Mouse (Mus musculus) thymus, postnatal 36 days (tissue): ENCODE results near the gene Wbp4.
"Not testable (repeated sequence)": the region's sequence is repeated elsewhere in the genome, so short reads cannot be mapped to it uniquely, and the experiment has no call there.

Source experiments
- DNase-seq, 2 experiments: peaks; one replicate each; pipeline ENCODE4 v3.0.0; 2022; ENCODE audit warnings: mixed read lengths in 2 of 2

The Wbp4 gene

GRCm38 (mm10) chr14:79481339-79482151 is at the start of gene Wbp4:
Wbp4 (minus strand) TSS chr14:79481520.
- DNase-seq = peak; percentile 93

GRCm38 (mm10) chr14:79530761-79531160 is 49.4 kb upstream of the Wbp4 start:
- no peak for DNase-seq

GRCm38 (mm10) chr14:79529581-79530554 is 48.5 kb upstream of the Wbp4 start:
- DNase-seq = peak; percentile 32 to 38

GRCm38 (mm10) chr14:79527704-79528103 is 46.4 kb upstream of the Wbp4 start:
- DNase-seq = no peak

- not testable (repeated sequence) for DNase-seq
Measured at GRCm38 (mm10) chr14:79526106-79526505, 44.8 kb upstream of the Wbp4 start.

GRCm38 (mm10) chr14:79522387-79522786 is 41.1 kb upstream of the Wbp4 start:
- DNase-seq = peak; percentile 43 to 46

- peak; percentile 40 to 47 for DNase-seq
Measured at GRCm38 (mm10) chr14:79521471-79522117, 40.3 kb upstream of the Wbp4 start.

GRCm38 (mm10) chr14:79521056-79521455 is 39.7 kb upstream of the Wbp4 start:
- DNase-seq = peak in 1 of 2 experiments; percentile 40

GRCm38 (mm10) chr14:79520612-79521011 is 39.3 kb upstream of the Wbp4 start:
- DNase-seq = no peak

GRCm38 (mm10) chr14:79519663-79519975 is 38.3 kb upstream of the Wbp4 start:
- peak; percentile 44 to 55 for DNase-seq

- DNase-seq = peak; percentile 50 to 65
Measured at GRCm38 (mm10) chr14:79518761-79519662, 37.7 kb upstream of the Wbp4 start.

GRCm38 (mm10) chr14:79518123-79518522 is 36.8 kb upstream of the Wbp4 start:
- DNase-seq = no peak

- peak in 1 of 2 experiments; percentile 33 for DNase-seq
Measured at GRCm38 (mm10) chr14:79517185-79517740, 35.9 kb upstream of the Wbp4 start.

- no peak for DNase-seq
Measured at GRCm38 (mm10) chr14:79516751-79517150, 35.4 kb upstream of the Wbp4 start.

GRCm38 (mm10) chr14:79516243-79516610 is 34.9 kb upstream of the Wbp4 start:
- no peak for DNase-seq

- DNase-seq = peak; percentile 57 to 65
Measured at GRCm38 (mm10) chr14:79515511-79516242, 34.4 kb upstream of the Wbp4 start.

- no peak for DNase-seq
Measured at GRCm38 (mm10) chr14:79515100-79515499, 33.8 kb upstream of the Wbp4 start.

GRCm38 (mm10) chr14:79513951-79514350 is 32.6 kb upstream of the Wbp4 start:
- peak in 1 of 2 experiments; percentile 45 for DNase-seq

- DNase-seq = no peak
Measured at GRCm38 (mm10) chr14:79511521-79511920, 30.2 kb upstream of the Wbp4 start.

- DNase-seq = no peak
Measured at GRCm38 (mm10) chr14:79508662-79509305, 27.5 kb upstream of the Wbp4 start.
